Mouse (Mus musculus) kidney, postnatal 0 days (tissue): ENCODE data around the gene Mto1. TPM values are rescaled to one million over a fixed set of nuclear protein-coding genes. Genes with fewer than 3 reads are reported as not detected.
"Not testable (repeated sequence)": the region's sequence is repeated elsewhere in the genome, so short reads cannot be mapped to it uniquely, and the experiment has no call there.

Experiments
- ATAC-seq: fragments of 200-750 bp; cut with Nextera tagmentation; replicated peaks from 2 replicates; pipeline ENCODE4 v1.8.0; 2017; ENCODE audit warnings: low read depth, moderate number of reproducible peaks, moderate TSS enrichment, moderate library complexity; ENCODE audit not compliant: low FRiP score
- DNase-seq: peaks from one replicate; pipeline ENCODE4 v3.0.0-alpha.2; 2016; ENCODE audit warnings: low spot score
- H3K27ac ChIP-seq: fragments of 300-500 bp; sonication (generic); 2 replicates; pipeline ENCODE4 v1.5.1; 2014; ENCODE audit warnings: mild to moderate bottlenecking
- H3K27me3 ChIP-seq: fragments of 300-500 bp; sonication (generic); 2 replicates; pipeline ENCODE4 v1.6.1; 2014; ENCODE audit warnings: low read length, mixed read lengths; ENCODE audit not compliant: insufficient read depth
- H3K36me3 ChIP-seq: fragments of 300-500 bp; sonication (generic); 2 replicates; pipeline ENCODE4 v1.6.1; 2014; ENCODE audit warnings: low read length, mixed read lengths; ENCODE audit not compliant: insufficient read depth
- H3K4me1 ChIP-seq: fragments of 300-500 bp; sonication (generic); replicated peaks from 2 replicates; pipeline ENCODE4 v1.6.1; 2014; ENCODE audit warnings: antibody characterized with exemption, low read length, mixed read lengths; ENCODE audit not compliant: insufficient read depth
- H3K4me2 ChIP-seq: fragments of 300-500 bp; sonication (generic); 2 replicates; pipeline ENCODE4 v1.6.1; 2014; ENCODE audit warnings: mild to moderate bottlenecking, low read length, moderate library complexity, mixed read lengths
- H3K4me3 ChIP-seq: fragments of 300-500 bp; sonication (generic); replicated peaks from 2 replicates; pipeline ENCODE4 v1.5.1; 2014; ENCODE audit warnings: low read depth, low read length
- H3K9ac ChIP-seq: fragments of 300-500 bp; sonication (generic); 2 replicates; pipeline ENCODE4 v1.6.1; 2014; ENCODE audit warnings: low read depth, low read length
- H3K9me3 ChIP-seq: fragments of 300-500 bp; sonication (generic); replicated peaks from 2 replicates; pipeline ENCODE4 v1.6.1; 2016; ENCODE audit warnings: low read length, inconsistent platforms, mixed read lengths
- CTCF ChIP-seq: IDR thresholded peaks from 2 replicates; pipeline ENCODE4 v1.5.1; 2016; ENCODE audit warnings: antibody characterized with exemption, low read depth, mild to moderate bottlenecking, moderate library complexity
- WGBS: fragments of 180-500 bp; shearing (Covaris S2); extraction: QIAGEN DNeasy Blood & Tissue Kit; methylation state at CpG from one replicate; pipeline ENCODE4 v1.1.7; 2014; 5-methylcytosine and 5-hydroxymethylcytosine counted together
- polyA plus RNA-seq: library from polyadenylated mRNA; unstranded; fragments of >200 nt; fragmentation: Nextera tagmentation; extraction: Ambion mirVana; gene quantifications from 2 replicates; pipeline ENCODE4 v1.2.1, GENCODE M21; 2015

Gene Mto1
- polyA plus RNA-seq, 1 experiment from 2014 or later, result 20.8 TPM

DNA sequence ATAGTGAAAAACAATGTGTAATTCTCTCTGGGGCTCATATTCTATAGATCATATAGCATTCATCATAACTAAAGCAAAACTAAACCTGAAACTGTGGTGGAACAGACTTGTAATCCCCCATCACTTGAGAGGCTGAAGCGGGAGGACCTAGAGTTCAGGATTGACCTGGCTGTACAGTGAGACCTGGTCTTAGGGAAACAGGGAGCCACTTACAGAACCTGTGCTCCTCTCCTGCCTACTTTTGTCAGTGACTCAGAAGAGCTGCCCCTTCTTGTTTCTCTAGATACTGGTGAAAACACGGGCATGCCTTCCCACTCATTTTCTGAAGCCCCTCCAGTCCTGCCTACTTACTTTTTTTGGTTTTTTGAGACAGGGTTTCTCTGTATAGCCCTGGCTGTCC, 26.3 kb downstream of the Mto1 start:
- no peak for ATAC-seq
- Histone ChIP-seq H3K9me3 (no peaks in the 10 kb centered on the region), H3K4me3 (no peak overlapping the region), H3K36me3 (peaks cover 30% of the 10 kb centered on the region), H3K27me3 (no peaks in the 10 kb centered on the region), H3K9ac (no peak overlapping the region), H3K4me1 (no peaks in the 10 kb centered on the region), H3K27ac (no peak overlapping the region), H3K4me2 (no peak overlapping the region)
- no peak for TF ChIP-seq CTCF
- no peak for DNase-seq
- 70% methylated on average over 2 of the region's 2 CpGs for WGBS

DNA sequence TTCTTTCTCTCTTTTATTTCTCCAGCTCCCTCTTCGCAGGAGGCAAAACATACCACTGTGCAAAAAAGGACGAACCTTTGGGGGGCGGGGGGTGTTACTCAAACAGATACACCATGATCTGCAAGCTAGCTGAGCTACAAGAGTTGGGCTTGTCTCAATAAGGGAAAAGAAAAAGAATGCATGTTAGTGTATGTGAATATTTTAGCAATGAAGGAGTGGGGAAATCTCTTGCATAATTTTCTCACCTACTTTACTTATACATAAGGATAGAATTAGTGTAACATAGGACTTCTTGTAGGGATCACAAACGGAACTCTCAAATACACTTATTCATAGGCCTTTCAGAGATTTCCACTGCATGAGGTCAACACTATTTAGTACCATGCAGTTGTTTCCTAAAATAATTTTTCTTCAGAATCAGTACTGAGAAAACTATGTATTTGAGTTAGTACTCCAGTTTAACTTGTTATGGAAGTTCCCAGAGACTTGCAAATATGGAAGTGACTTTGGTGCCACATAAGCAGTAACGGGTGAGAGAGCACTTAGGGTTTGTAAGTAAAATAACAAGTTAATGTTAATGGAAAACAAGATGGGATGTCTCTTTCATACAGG, 26.9 kb downstream of the Mto1 start:
- H3K27me3 ChIP-seq, result no peaks in the 10 kb centered on the region
- H3K36me3 ChIP-seq, result peaks cover 32% of the 10 kb centered on the region
- ATAC-seq (no peak), DNase-seq (no peak)
- no peak overlapping the region for H3K4me3 ChIP-seq
- TF ChIP-seq CTCF, result no peak
- no peaks in the 10 kb centered on the region for H3K9me3 ChIP-seq
- no peak overlapping the region for H3K27ac ChIP-seq
- no peak overlapping the region for H3K4me2 ChIP-seq
- H3K4me1 ChIP-seq, result peaks cover 2% of the 10 kb centered on the region; the same call in 1 of the 2 replicates
- no peak overlapping the region for H3K9ac ChIP-seq
- 78% methylated on average over 5 of the region's 5 CpGs for WGBS

- H3K9me3 ChIP-seq, result no peaks in the 10 kb centered on the region
- no peak overlapping the region for H3K9ac ChIP-seq
- H3K27ac ChIP-seq, result no peak overlapping the region
- no peak overlapping the region for H3K4me3 ChIP-seq
- DNase-seq (no peak), ATAC-seq (no peak)
- no peaks in the 10 kb centered on the region for H3K27me3 ChIP-seq
- no peak for TF ChIP-seq CTCF
- H3K4me1 ChIP-seq, result peaks cover 2% of the 10 kb centered on the region; the same call in 1 of the 2 replicates
- no peak overlapping the region for H3K4me2 ChIP-seq
- H3K36me3 ChIP-seq, result peaks cover 30% of the 10 kb centered on the region
- WGBS, result 87% methylated on average over 2 of the region's 2 CpGs
Measured at GRCm38 (mm10) chr9:78475383-78475780, 27.4 kb downstream of the Mto1 start.

DNA sequence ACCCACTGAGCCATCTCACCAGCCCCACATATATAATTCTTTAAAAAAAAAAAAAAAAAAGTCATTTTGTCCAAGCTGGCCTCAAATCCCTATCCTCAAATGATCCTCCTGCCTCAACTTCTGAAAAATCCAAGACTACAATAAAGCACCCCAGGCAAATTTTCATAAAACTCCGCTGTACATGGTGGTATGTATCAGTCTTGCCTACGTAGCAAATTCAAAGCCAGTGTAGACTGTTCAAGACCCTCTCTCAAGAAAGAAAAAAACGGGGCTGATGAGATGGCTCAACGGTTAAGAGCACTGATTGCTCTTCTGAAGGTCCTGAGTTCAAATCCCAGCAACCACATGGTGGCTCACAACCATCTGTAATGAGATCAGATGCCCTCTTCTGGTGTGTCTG, 27.9 kb downstream of the Mto1 start:
- Histone ChIP-seq H3K36me3 (peaks cover 25% of the 10 kb centered on the region), H3K4me3 (no peak overlapping the region), H3K4me1 (peaks cover 2% of the 10 kb centered on the region; the same call in 1 of the 2 replicates), H3K9me3 (no peaks in the 10 kb centered on the region), H3K27me3 (no peaks in the 10 kb centered on the region), H3K4me2 (no peak overlapping the region), H3K9ac (no peak overlapping the region), H3K27ac (no peak overlapping the region)
- WGBS, result 72% methylated on average over 4 of the region's 4 CpGs
- ATAC-seq (no peak), DNase-seq (no peak)
- peak; percentile 10; the same call in 1 of the 2 replicates for TF ChIP-seq CTCF

DNA sequence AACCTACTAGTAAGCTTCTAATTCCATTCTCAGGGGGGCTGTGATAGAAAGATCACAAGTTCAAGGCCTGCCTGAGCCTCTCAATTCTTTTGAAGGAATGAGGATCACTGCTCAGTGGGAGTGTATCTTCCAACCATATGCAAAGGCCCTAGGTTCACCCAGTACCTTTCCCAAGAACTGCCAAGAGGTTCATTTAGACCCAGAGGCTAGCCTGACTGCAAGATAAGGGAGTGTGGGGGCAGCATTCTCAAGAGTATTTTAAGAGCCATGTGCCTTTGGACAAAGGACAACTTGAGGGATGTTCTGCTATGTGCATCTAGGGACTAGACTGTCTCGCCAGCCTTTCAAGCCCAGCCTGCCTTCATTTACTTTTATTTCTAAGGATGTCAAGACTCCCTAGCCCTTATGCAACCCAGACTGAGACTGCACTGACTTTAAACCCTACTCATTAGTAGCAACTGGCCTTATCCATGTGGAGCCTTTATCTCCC, 28.6 kb downstream of the Mto1 start:
- 27% methylated on average over 1 of the region's 1 CpGs for WGBS
- H3K27ac ChIP-seq, result peak overlapping the region; percentile 42; the same call in 1 of the 2 replicates
- H3K9me3 ChIP-seq, result no peaks in the 10 kb centered on the region
- 0 out of 2 replicates have a peak, but pooled peaks have one; percentile 2 for ATAC-seq
- no peak for TF ChIP-seq CTCF
- H3K27me3 ChIP-seq, result no peaks in the 10 kb centered on the region
- H3K36me3 ChIP-seq, result peaks cover 25% of the 10 kb centered on the region
- DNase-seq, result no peak
- peaks cover 2% of the 10 kb centered on the region; the same call in 1 of the 2 replicates for H3K4me1 ChIP-seq
- no peak overlapping the region for H3K9ac ChIP-seq
- no peak overlapping the region for H3K4me2 ChIP-seq
- H3K4me3 ChIP-seq, result no peak overlapping the region

DNA sequence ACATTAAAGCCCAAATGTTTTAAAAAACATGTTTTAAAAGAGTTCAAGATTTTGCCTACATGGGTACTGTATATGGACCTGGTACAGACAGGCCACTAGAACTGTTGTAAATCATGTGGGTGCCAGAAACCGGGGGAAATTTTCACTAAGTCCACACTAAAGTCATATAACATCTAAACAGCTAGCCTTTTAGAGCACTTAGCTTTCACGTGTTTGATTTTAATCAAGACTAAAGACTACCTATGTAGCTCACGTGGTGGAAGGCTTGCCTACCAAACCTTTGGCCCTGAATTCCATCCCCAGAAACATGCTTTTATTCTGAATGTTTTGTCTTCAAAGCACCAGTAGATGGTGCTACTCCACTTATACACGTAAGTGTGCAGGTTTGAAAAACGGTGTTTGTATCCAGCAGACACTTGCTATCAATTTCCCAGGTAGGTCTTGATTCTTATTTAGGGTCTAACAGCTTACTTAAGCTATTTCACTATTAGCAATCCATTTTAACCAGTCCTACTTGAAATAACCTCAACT, 29.1 kb downstream of the Mto1 start:
- ATAC-seq (no peak), DNase-seq (peak; percentile 79)
- WGBS, result 8% methylated on average over 5 of the region's 5 CpGs
- peaks cover 2% of the 10 kb centered on the region; the same call in 1 of the 2 replicates for H3K4me1 ChIP-seq
- peak; percentile 70 for TF ChIP-seq CTCF
- peaks cover 25% of the 10 kb centered on the region for H3K36me3 ChIP-seq
- no peak overlapping the region for H3K9ac ChIP-seq
- no peaks in the 10 kb centered on the region for H3K9me3 ChIP-seq
- H3K4me3 ChIP-seq, result no peak overlapping the region
- H3K27me3 ChIP-seq, result no peaks in the 10 kb centered on the region
- peak overlapping the region; percentile 42; the same call in 1 of the 2 replicates for H3K27ac ChIP-seq
- H3K4me2 ChIP-seq, result no peak overlapping the region

DNA sequence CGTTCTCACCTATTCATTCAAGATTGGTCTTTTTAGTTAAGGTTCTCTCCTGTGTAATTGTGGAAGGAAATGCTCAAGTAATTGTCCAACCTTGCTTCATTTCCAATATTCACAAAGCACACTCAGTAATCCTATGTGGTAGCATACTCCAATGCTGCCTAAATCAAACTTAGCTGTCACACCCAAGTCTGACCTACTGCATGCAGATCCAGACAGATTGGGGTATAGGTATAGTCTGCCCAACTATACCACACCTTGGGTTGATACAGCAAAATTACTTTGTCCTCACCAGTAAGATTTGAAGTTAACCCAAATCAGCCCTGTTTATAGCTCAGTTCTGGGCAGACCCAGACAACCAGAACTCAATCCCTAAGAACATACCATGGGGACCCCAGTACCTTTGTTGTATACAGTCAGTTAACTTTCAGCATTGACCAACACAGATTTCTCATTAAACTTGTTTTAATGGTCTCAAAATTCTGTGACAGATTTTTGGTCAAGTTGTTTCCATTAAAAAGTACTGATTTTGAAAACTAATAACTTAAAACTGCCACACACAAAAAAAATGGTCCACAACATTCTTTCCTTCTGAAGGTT, 30.1 kb downstream of the Mto1 start:
- not testable (repeated sequence) for H3K27me3 ChIP-seq, ATAC-seq, H3K9ac ChIP-seq, DNase-seq, H3K27ac ChIP-seq, H3K4me1 ChIP-seq, H3K9me3 ChIP-seq, H3K4me3 ChIP-seq
- Histone ChIP-seq H3K4me2 (0 out of 2 replicates have a peak overlapping the region, but pooled peaks have one; percentile 15), H3K36me3 (peaks cover 25% of the 10 kb centered on the region)
- WGBS, result 50% methylated on average over 1 of the region's 1 CpGs

- not testable (repeated sequence) for H3K4me1 ChIP-seq, DNase-seq, ATAC-seq, H3K27me3 ChIP-seq, H3K27ac ChIP-seq, H3K9me3 ChIP-seq, H3K9ac ChIP-seq
- 17% methylated on average over 7 of the region's 8 CpGs for WGBS
- H3K36me3 ChIP-seq, result peaks cover 25% of the 10 kb centered on the region
- peak overlapping the region; percentile 62 for H3K4me2 ChIP-seq
- H3K4me3 ChIP-seq, result peak overlapping the region; percentile 99
Measured at GRCm38 (mm10) chr9:78479308-78479707, 31.3 kb downstream of the Mto1 start.

DNA sequence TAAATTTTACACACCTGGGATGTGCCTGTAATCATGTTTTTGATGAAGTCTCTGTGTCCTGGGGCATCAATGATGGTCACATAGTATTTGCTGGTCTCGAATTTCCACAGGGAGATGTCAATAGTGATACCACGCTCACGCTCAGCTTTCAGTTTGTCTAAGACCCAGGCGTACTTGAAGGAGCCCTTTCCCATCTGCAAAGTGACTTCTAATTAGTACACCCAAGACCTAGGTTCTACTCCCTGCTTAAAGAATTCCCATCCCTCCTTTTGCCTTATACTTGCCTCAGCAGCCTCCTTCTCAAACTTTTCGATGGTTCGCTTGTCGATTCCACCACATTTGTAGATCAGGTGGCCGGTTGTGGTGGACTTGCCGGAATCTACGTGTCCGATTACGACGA, 32.2 kb downstream of the Mto1 start:
- Histone ChIP-seq H3K4me2 (peak overlapping the region; percentile 62), H3K36me3 (peaks cover 20% of the 10 kb centered on the region), H3K9ac (peak overlapping the region; percentile 100), H3K27ac (peak overlapping the region; percentile 99), H3K4me3 (peak overlapping the region; percentile 99)
- H3K27me3 ChIP-seq, H3K4me1 ChIP-seq, DNase-seq, H3K9me3 ChIP-seq, ATAC-seq: not testable (repeated sequence)
- 3% methylated on average over 13 of the region's 13 CpGs for WGBS
